ENCODE assay signal across 20 mouse cellular contexts in the genomic region with DNA sequence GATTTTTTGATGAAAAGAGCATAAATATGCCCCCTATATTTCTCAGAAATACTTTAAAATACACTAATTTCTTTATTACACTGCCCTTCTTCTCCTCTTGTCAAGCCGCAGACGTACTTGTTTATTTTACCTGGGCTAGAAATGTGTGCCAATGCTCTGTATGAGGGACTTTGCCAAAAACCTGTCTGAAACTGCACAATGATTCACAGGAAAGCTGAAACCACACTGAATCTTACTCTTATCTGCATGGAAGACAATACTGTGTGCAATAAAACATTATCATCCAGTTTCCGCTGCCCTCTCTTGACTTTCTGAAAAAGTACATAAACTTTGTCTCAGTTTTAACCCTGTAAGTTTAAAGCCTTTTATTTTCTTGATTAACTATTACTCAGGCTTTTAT. TPM values are rescaled to one million over a fixed set of nuclear protein-coding genes. Genes with fewer than 3 reads are reported as not detected.
"Had no signal": no experiment of that assay in that cellular context is flagged by ENCODE, and none has a peak within 500 bp of the region (broad histone marks: within the 10 kb centered on the region; RNA-seq: fewer than 3 reads in every experiment).

No protein-coding gene starts in this region.

- H3K36me3 ChIP-seq: lung, embryonic 15.5 days; midbrain, embryonic 13.5 days; midbrain, embryonic 15.5 days; neural tube, embryonic 12.5 days; stomach, embryonic 15.5 days had no signal

- H3K4me2 ChIP-seq: lung, embryonic 15.5 days; midbrain, embryonic 11.5 days; midbrain, embryonic 13.5 days; midbrain, embryonic 15.5 days; neural tube, embryonic 12.5 days; stomach, embryonic 15.5 days had no signal

- H3K4me3 ChIP-seq: lung, embryonic 15.5 days; megakaryocyte, embryonic 14.5 days; midbrain, embryonic 13.5 days; midbrain, embryonic 15.5 days; neural tube, embryonic 12.5 days; stomach, embryonic 15.5 days had no signal

- H3K27me3 ChIP-seq: lung, embryonic 15.5 days; megakaryocyte, embryonic 14.5 days; midbrain, embryonic 13.5 days; midbrain, embryonic 15.5 days; neural tube, embryonic 12.5 days; stomach, embryonic 15.5 days had no signal

- H3K4me1 ChIP-seq: lung, embryonic 15.5 days; midbrain, embryonic 15.5 days; neural tube, embryonic 12.5 days; stomach, embryonic 15.5 days had no signal

- H3K27ac ChIP-seq: lung, embryonic 15.5 days; macrophage; midbrain, embryonic 13.5 days; midbrain, embryonic 15.5 days; neural tube, embryonic 12.5 days; stomach, embryonic 15.5 days; stomach, postnatal 0 days had no signal

- H3K9ac ChIP-seq: lung, embryonic 15.5 days; midbrain, embryonic 13.5 days; midbrain, embryonic 15.5 days; neural tube, embryonic 12.5 days; stomach, embryonic 15.5 days had no signal

- DNase-seq: lung, adult 2 months; lung, postnatal 14 days; lung, postnatal 36 days; right cerebral cortex, postnatal 14 days; thymus, adult 2 months; thymus, postnatal 25 days had no signal

- H3K9me3 ChIP-seq: lung, embryonic 15.5 days; megakaryocyte, embryonic 14.5 days; midbrain, embryonic 13.5 days; midbrain, embryonic 15.5 days; neural tube, embryonic 12.5 days; stomach, embryonic 15.5 days had no signal

- ATAC-seq: lung, postnatal 0 days; midbrain, embryonic 13.5 days; midbrain, embryonic 15.5 days had no signal

RNA-seq across cellular contexts. Expression of a gene that starts 20.9 kb away (rescaled TPM):
- total RNA-seq: megakaryocyte progenitor cell, adult 5-6 weeks; monocyte, adult 5-6 weeks; neutrophil, adult 5-6 weeks had no signal
- polyA plus RNA-seq: macrophage; midbrain, embryonic 11.5 days; midbrain, embryonic 13.5 days; neural tube, embryonic 14.5 days had no signal
